Mouse (Mus musculus): ENCODE results near the gene Ifi44. TPM values are rescaled to one million over a fixed set of nuclear protein-coding genes. Genes with fewer than 3 reads are reported as not detected.

Ifi44 gene
- polyA plus RNA-seq (2021; fragmentation: Nextera tagmentation), result 0.36 and 0.93 TPM in 2 replicates
- long read RNA-seq, experiment 1, partial matches to known transcripts, result 0 of 1 reads
- long read RNA-seq, experiment 1, other reads (novel, unspliced or antisense), result 1 of 1 reads
- long read RNA-seq, experiment 2, partial matches to known transcripts, result 0 of 2 reads
- long read RNA-seq, experiment 2, other reads (novel, unspliced or antisense), result 1 of 2 reads

GRCm38 (mm10) chr3:151749737-151750136 is at the start of gene Ifi44:
Ifi44 (minus strand) TSS chr3:151749960.

Other genes with a start within 250 kb of the Ifi44 start
- gene Ifi44l, start 12.9 kb upstream of the Ifi44 start, polyA plus RNA-seq (2021; fragmentation: Nextera tagmentation), result not detected in 2 replicates
- gene Ptgfr, start 87.7 kb upstream of the Ifi44 start, polyA plus RNA-seq (2021; fragmentation: Nextera tagmentation), result 0.06 and 0.23 TPM in 2 replicates

All from layer of hippocampus, adult 6 months (tissue).